Mouse (Mus musculus) heart, embryonic 13.5 days (tissue): Measurements from ENCODE around the gene Cd86. TPM values are rescaled to one million over a fixed set of nuclear protein-coding genes. Genes with fewer than 3 reads are reported as not detected.

Source experiments
- ATAC-seq: fragments of 200-750 bp; cut with Nextera tagmentation; 2 replicates; pipeline ENCODE4 v1.8.0; 2017; ENCODE audit warnings: moderate TSS enrichment; ENCODE audit not compliant: insufficient number of reproducible peaks, low FRiP score, low TSS enrichment; ENCODE audit errors: extremely low read depth
- H3K27ac ChIP-seq: fragments of 300-500 bp; sonication (generic); replicated peaks from 2 replicates; pipeline ENCODE4 v1.5.1; 2015; ENCODE audit warnings: moderate library complexity, mild to moderate bottlenecking, inconsistent platforms
- H3K27me3 ChIP-seq: fragments of 300-500 bp; sonication (generic); replicated peaks from 2 replicates; pipeline ENCODE4 v1.6.1; 2015; ENCODE audit warnings: mild to moderate bottlenecking, inconsistent platforms
- H3K36me3 ChIP-seq: fragments of 300-500 bp; sonication (generic); 2 replicates; pipeline ENCODE4 v1.6.1; 2015; ENCODE audit warnings: mild to moderate bottlenecking, inconsistent platforms
- H3K4me1 ChIP-seq: fragments of 300-500 bp; sonication (generic); 2 replicates; pipeline ENCODE4 v1.6.1; 2015; ENCODE audit warnings: inconsistent platforms
- H3K4me2 ChIP-seq: fragments of 300-500 bp; sonication (generic); 2 replicates; pipeline ENCODE4 v1.6.1; 2015; ENCODE audit warnings: inconsistent platforms, mild to moderate bottlenecking, moderate library complexity
- H3K4me3 ChIP-seq: fragments of 300-500 bp; sonication (generic); 2 replicates; pipeline ENCODE4 v1.5.1; 2015; ENCODE audit warnings: moderate library complexity, mild to moderate bottlenecking, inconsistent platforms
- H3K9ac ChIP-seq: fragments of 300-500 bp; sonication (generic); 2 replicates; pipeline ENCODE4 v1.6.1; 2015; ENCODE audit warnings: inconsistent platforms, mild to moderate bottlenecking, moderate library complexity
- H3K9me3 ChIP-seq: fragments of 300-500 bp; sonication (generic); 2 replicates; pipeline ENCODE4 v1.6.1; 2016; ENCODE audit warnings: inconsistent platforms
- WGBS: fragments of 180-500 bp; shearing (Covaris S2); methylation state at CpG from one replicate; pipeline ENCODE4 v1.1.7; 2015; ENCODE audit warnings: mixed read lengths; 5-methylcytosine and 5-hydroxymethylcytosine counted together
- polyA plus RNA-seq: library from polyadenylated mRNA; unstranded; fragments of >200 nt; fragmentation: Nextera tagmentation; extraction: Ambion mirVana; gene quantifications from 2 replicates; pipeline ENCODE4 v1.2.1, GENCODE M21; 2015

Gene Cd86
- polyA plus RNA-seq, 1 experiment from 2014 or later, result 1.2 TPM

GRCm38 (mm10) chr16:36655199-36655598 is 10.7 kb downstream of the Cd86 start:
- Histone ChIP-seq H3K9me3 (no peaks in the 10 kb centered on the region), H3K9ac (no peak overlapping the region), H3K4me2 (no peak overlapping the region), H3K27me3 (no peaks in the 10 kb centered on the region), H3K27ac (no peak overlapping the region), H3K36me3 (no peaks in the 10 kb centered on the region), H3K4me1 (no peaks in the 10 kb centered on the region), H3K4me3 (no peak overlapping the region)
- ATAC-seq, result no peak
- 85% methylated on average over 1 of the region's 1 CpGs for WGBS

GRCm38 (mm10) chr16:36651174-36651766 is 14.6 kb downstream of the Cd86 start:
- ATAC-seq, result no peak
- 67% methylated on average over 6 of the region's 6 CpGs for WGBS

GRCm38 (mm10) chr16:36650511-36650910 is 15.4 kb downstream of the Cd86 start:
- Histone ChIP-seq H3K36me3 (no peaks in the 10 kb centered on the region), H3K9me3 (0 out of 2 replicates have a peak, but pooled peaks cover 4% of the 10 kb centered on the region), H3K4me1 (no peaks in the 10 kb centered on the region), H3K27ac (no peak overlapping the region), H3K4me3 (no peak overlapping the region), H3K27me3 (no peaks in the 10 kb centered on the region), H3K4me2 (no peak overlapping the region), H3K9ac (no peak overlapping the region)
- no peak for ATAC-seq
- WGBS, result 70% methylated on average over 4 of the region's 4 CpGs

More at GRCm38 (mm10) chr16:36651174-36651766, 14.6 kb downstream of the Cd86 start:
- no peaks in the 10 kb centered on the region for H3K36me3 ChIP-seq
- H3K27ac ChIP-seq, result no peak overlapping the region
- H3K4me1 ChIP-seq, result no peaks in the 10 kb centered on the region
- H3K4me2 ChIP-seq, result no peak overlapping the region
- no peaks in the 10 kb centered on the region for H3K27me3 ChIP-seq
- no peak overlapping the region for H3K4me3 ChIP-seq
- H3K9me3 ChIP-seq, result 0 out of 2 replicates have a peak, but pooled peaks cover 1% of the 10 kb centered on the region
- H3K9ac ChIP-seq, result no peak overlapping the region

GRCm38 (mm10) chr16:36649304-36649703 is 16.6 kb downstream of the Cd86 start:
- 55% methylated on average over 3 of the region's 3 CpGs for WGBS
- Histone ChIP-seq H3K4me2 (no peak overlapping the region), H3K9ac (no peak overlapping the region), H3K36me3 (no peaks in the 10 kb centered on the region), H3K4me3 (no peak overlapping the region), H3K27me3 (no peaks in the 10 kb centered on the region), H3K9me3 (0 out of 2 replicates have a peak, but pooled peaks cover 4% of the 10 kb centered on the region), H3K4me1 (no peaks in the 10 kb centered on the region), H3K27ac (no peak overlapping the region)
- ATAC-seq, result no peak

- no peak overlapping the region for H3K4me2 ChIP-seq
- H3K36me3 ChIP-seq, result no peaks in the 10 kb centered on the region
- no peaks in the 10 kb centered on the region for H3K27me3 ChIP-seq
- H3K4me3 ChIP-seq, result no peak overlapping the region
- 0 out of 2 replicates have a peak, but pooled peaks cover 4% of the 10 kb centered on the region for H3K9me3 ChIP-seq
- H3K4me1 ChIP-seq, result no peaks in the 10 kb centered on the region
- 69% methylated on average over 6 of the region's 6 CpGs for WGBS
- no peak for ATAC-seq
- no peak overlapping the region for H3K27ac ChIP-seq
- no peak overlapping the region for H3K9ac ChIP-seq
Measured at GRCm38 (mm10) chr16:36645124-36645523, 20.8 kb downstream of the Cd86 start.

- ATAC-seq, result no peak
- 59% methylated on average over 5 of the region's 5 CpGs for WGBS
- Histone ChIP-seq H3K4me1 (no peaks in the 10 kb centered on the region), H3K4me3 (no peak overlapping the region), H3K27me3 (no peaks in the 10 kb centered on the region), H3K36me3 (no peaks in the 10 kb centered on the region), H3K9ac (no peak overlapping the region), H3K9me3 (peaks cover 8% of the 10 kb centered on the region; the same call in 1 of the 2 replicates), H3K4me2 (no peak overlapping the region), H3K27ac (no peak overlapping the region)
Measured at GRCm38 (mm10) chr16:36642696-36643046, 23.2 kb downstream of the Cd86 start.

GRCm38 (mm10) chr16:36641830-36642695 is 23.8 kb downstream of the Cd86 start:
- Histone ChIP-seq H3K4me3 (no peak overlapping the region), H3K9me3 (peaks cover 8% of the 10 kb centered on the region; the same call in 1 of the 2 replicates), H3K36me3 (no peaks in the 10 kb centered on the region), H3K27me3 (no peaks in the 10 kb centered on the region), H3K27ac (no peak overlapping the region), H3K4me2 (no peak overlapping the region), H3K9ac (no peak overlapping the region), H3K4me1 (no peaks in the 10 kb centered on the region)
- WGBS, result 70% methylated on average over 14 of the region's 14 CpGs
- ATAC-seq, result no peak

- H3K9ac ChIP-seq, result no peak overlapping the region
- H3K4me2 ChIP-seq, result no peak overlapping the region
- no peaks in the 10 kb centered on the region for H3K36me3 ChIP-seq
- H3K9me3 ChIP-seq, result peaks cover 4% of the 10 kb centered on the region; the same call in 1 of the 2 replicates
- ATAC-seq, result no peak
- H3K4me3 ChIP-seq, result no peak overlapping the region
- no peak overlapping the region for H3K27ac ChIP-seq
- H3K4me1 ChIP-seq, result no peaks in the 10 kb centered on the region
- 64% methylated on average over 5 of the region's 5 CpGs for WGBS
- H3K27me3 ChIP-seq, result no peaks in the 10 kb centered on the region
Measured at GRCm38 (mm10) chr16:36640993-36641392, 24.9 kb downstream of the Cd86 start.

GRCm38 (mm10) chr16:36639812-36640504 is 25.9 kb downstream of the Cd86 start:
- Histone ChIP-seq H3K4me3 (no peak overlapping the region), H3K27me3 (no peaks in the 10 kb centered on the region), H3K36me3 (no peaks in the 10 kb centered on the region), H3K4me2 (no peak overlapping the region), H3K9ac (no peak overlapping the region), H3K4me1 (no peaks in the 10 kb centered on the region), H3K9me3 (peaks cover 4% of the 10 kb centered on the region; the same call in 1 of the 2 replicates), H3K27ac (no peak overlapping the region)
- 71% methylated on average over 16 of the region's 16 CpGs for WGBS
- ATAC-seq, result no peak

GRCm38 (mm10) chr16:36636800-36637199 is 29.1 kb downstream of the Cd86 start:
- Histone ChIP-seq H3K4me1 (no peaks in the 10 kb centered on the region), H3K9me3 (peaks cover 4% of the 10 kb centered on the region; the same call in 1 of the 2 replicates), H3K9ac (no peak overlapping the region), H3K4me2 (no peak overlapping the region), H3K27ac (no peak overlapping the region), H3K4me3 (no peak overlapping the region), H3K27me3 (no peaks in the 10 kb centered on the region), H3K36me3 (no peaks in the 10 kb centered on the region)
- WGBS, result 52% methylated on average over 4 of the region's 4 CpGs
- ATAC-seq, result no peak

GRCm38 (mm10) chr16:36634971-36635710 is 30.7 kb downstream of the Cd86 start:
- no peak overlapping the region for H3K4me3 ChIP-seq
- ATAC-seq, result no peak
- no peaks in the 10 kb centered on the region for H3K27me3 ChIP-seq
- peaks cover 4% of the 10 kb centered on the region; the same call in 1 of the 2 replicates for H3K9me3 ChIP-seq
- WGBS, result 81% methylated on average over 23 of the region's 23 CpGs
- H3K4me2 ChIP-seq, result no peak overlapping the region
- no peaks in the 10 kb centered on the region for H3K36me3 ChIP-seq
- H3K4me1 ChIP-seq, result no peaks in the 10 kb centered on the region
- no peak overlapping the region for H3K9ac ChIP-seq
- no peak overlapping the region for H3K27ac ChIP-seq
